Mouse (Mus musculus) neural tube, embryonic 15.5 days (tissue): ENCODE data around the gene Sf3b6. TPM values are rescaled to one million over a fixed set of nuclear protein-coding genes. Genes with fewer than 3 reads are reported as not detected.
A peak's percentile ranks its signal among the peaks of the same experiment; 100 is the strongest.
"Not testable (repeated sequence)": the region's sequence is repeated elsewhere in the genome, so short reads cannot be mapped to it uniquely, and the experiment has no call there.

Experiments
- ATAC-seq: fragments of 200-750 bp; cut with Nextera tagmentation; 2 replicates; pipeline ENCODE4 v1.8.0; 2017; ENCODE audit warnings: mild to moderate bottlenecking, moderate TSS enrichment, moderate library complexity; ENCODE audit not compliant: low FRiP score
- H3K27ac ChIP-seq: fragments of 300-500 bp; sonication (generic); replicated peaks from 2 replicates; pipeline ENCODE4 v1.5.1; 2015; ENCODE audit warnings: mild to moderate bottlenecking, inconsistent platforms
- H3K27me3 ChIP-seq: fragments of 300-500 bp; sonication (generic); replicated peaks from 2 replicates; pipeline ENCODE4 v1.6.1; 2015; ENCODE audit warnings: inconsistent platforms
- H3K36me3 ChIP-seq: fragments of 300-500 bp; sonication (generic); 2 replicates; pipeline ENCODE4 v1.6.1; 2015; ENCODE audit warnings: inconsistent platforms
- H3K4me1 ChIP-seq: fragments of 300-500 bp; sonication (generic); 2 replicates; pipeline ENCODE4 v1.6.1; 2015; ENCODE audit warnings: inconsistent platforms
- H3K4me2 ChIP-seq: fragments of 300-500 bp; sonication (generic); 2 replicates; pipeline ENCODE4 v1.6.1; 2015; ENCODE audit warnings: inconsistent platforms, mild to moderate bottlenecking, moderate library complexity
- H3K4me3 ChIP-seq: fragments of 300-500 bp; sonication (generic); replicated peaks from 2 replicates; pipeline ENCODE4 v1.5.1; 2015; ENCODE audit warnings: mild to moderate bottlenecking, inconsistent platforms
- H3K9ac ChIP-seq: fragments of 300-500 bp; sonication (generic); replicated peaks from 2 replicates; pipeline ENCODE4 v1.6.1; 2015; ENCODE audit warnings: mild to moderate bottlenecking, inconsistent platforms
- H3K9me3 ChIP-seq: fragments of 300-500 bp; sonication (generic); replicated peaks from 2 replicates; pipeline ENCODE4 v1.6.1; 2016; ENCODE audit warnings: inconsistent platforms
- WGBS: fragments of 180-500 bp; shearing (Covaris S2); methylation state at CpG from one replicate; pipeline ENCODE4 v1.1.7; 2015; ENCODE audit warnings: mixed read lengths; 5-methylcytosine and 5-hydroxymethylcytosine counted together
- polyA plus RNA-seq: library from polyadenylated mRNA; unstranded; fragments of >200 nt; fragmentation: Nextera tagmentation; extraction: Ambion mirVana; gene quantifications from 2 replicates; pipeline ENCODE4 v1.2.1, GENCODE M21; 2015

The Sf3b6 gene
- polyA plus RNA-seq, 1 experiment from 2014 or later = 181 TPM

- not testable (repeated sequence) for H3K27me3 ChIP-seq, H3K4me2 ChIP-seq, H3K9ac ChIP-seq, H3K4me1 ChIP-seq, H3K27ac ChIP-seq, H3K36me3 ChIP-seq, ATAC-seq, H3K9me3 ChIP-seq, H3K4me3 ChIP-seq
- 96% methylated on average over 25 of the region's 25 CpGs for WGBS
These were observed 29.2 kb upstream of the Sf3b6 start for GRCm38 (mm10) chr12:4788128-4788527.

DNA sequence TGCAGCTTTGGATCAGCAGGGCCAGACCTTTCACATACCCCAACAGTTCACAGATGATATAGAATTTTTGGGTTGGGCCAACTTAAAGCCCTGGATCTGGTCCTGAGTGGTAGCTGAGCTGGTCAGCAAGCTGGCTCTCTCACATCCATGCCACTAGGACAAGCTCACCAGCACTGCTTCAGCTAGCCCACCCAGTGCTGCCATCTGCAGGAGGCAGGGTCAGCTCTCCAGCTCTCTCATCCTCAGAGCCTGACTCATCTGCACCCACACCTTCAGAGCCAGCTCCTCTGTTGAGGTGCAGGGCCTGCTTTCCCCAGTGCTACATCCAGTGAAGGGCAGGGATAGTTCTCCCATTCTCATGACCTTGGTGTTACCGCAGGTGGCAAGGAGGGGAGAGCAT lies 23.6 kb upstream of the Sf3b6 start:
- Histone ChIP-seq H3K27ac (no peak overlapping the region), H3K4me3 (no peak overlapping the region), H3K9me3 (no peaks in the 10 kb centered on the region), H3K9ac (no peak overlapping the region), H3K4me2 (no peak overlapping the region), H3K36me3 (no peaks in the 10 kb centered on the region), H3K27me3 (no peaks in the 10 kb centered on the region), H3K4me1 (no peaks in the 10 kb centered on the region)
- WGBS = 83% methylated on average over 1 of the region's 1 CpGs
- no peak for ATAC-seq

GRCm38 (mm10) chr12:4797471-4797870 lies 19.9 kb upstream of the Sf3b6 start:
- not testable (repeated sequence) for H3K27ac ChIP-seq, H3K27me3 ChIP-seq, H3K9ac ChIP-seq, ATAC-seq, H3K36me3 ChIP-seq, H3K9me3 ChIP-seq, H3K4me2 ChIP-seq, H3K4me3 ChIP-seq, H3K4me1 ChIP-seq
- WGBS = 83% methylated on average over 6 of the region's 6 CpGs

GRCm38 (mm10) chr12:4811036-4811435 lies 6.3 kb upstream of the Sf3b6 start:
- no peak overlapping the region for H3K27ac ChIP-seq
- H3K4me3 ChIP-seq = no peak overlapping the region
- 76% methylated on average over 4 of the region's 4 CpGs for WGBS
- H3K9ac ChIP-seq = no peak overlapping the region
- H3K9me3 ChIP-seq = no peaks in the 10 kb centered on the region
- no peak overlapping the region for H3K4me2 ChIP-seq
- 0 out of 2 replicates have a peak, but pooled peaks cover 5% of the 10 kb centered on the region for H3K27me3 ChIP-seq
- H3K36me3 ChIP-seq = no peaks in the 10 kb centered on the region
- no peak for ATAC-seq
- no peaks in the 10 kb centered on the region for H3K4me1 ChIP-seq

GRCm38 (mm10) chr12:4811705-4812104 lies 5.6 kb upstream of the Sf3b6 start:
- peaks cover 6% of the 10 kb centered on the region for H3K4me1 ChIP-seq
- WGBS = 75% methylated on average over 3 of the region's 3 CpGs

GRCm38 (mm10) chr12:4813636-4814035 lies 3.7 kb upstream of the Sf3b6 start:
- 85% methylated on average over 4 of the region's 4 CpGs for WGBS

More at GRCm38 (mm10) chr12:4811705-4812104, 5.6 kb upstream of the Sf3b6 start:
- no peak for ATAC-seq
- no peak overlapping the region for H3K4me3 ChIP-seq
- H3K9me3 ChIP-seq = no peaks in the 10 kb centered on the region
- H3K27me3 ChIP-seq = 0 out of 2 replicates have a peak, but pooled peaks cover 5% of the 10 kb centered on the region
- H3K27ac ChIP-seq = no peak overlapping the region
- no peak overlapping the region for H3K4me2 ChIP-seq
- no peak overlapping the region for H3K9ac ChIP-seq
- H3K36me3 ChIP-seq = no peaks in the 10 kb centered on the region

GRCm38 (mm10) chr12:4816680-4817360 lies 524 bp upstream of the Sf3b6 start:
- peaks cover 11% of the 10 kb centered on the region for H3K36me3 ChIP-seq
- ATAC-seq = peak; percentile 83; the same call in 1 of the 2 replicates
- H3K9ac ChIP-seq = peak overlapping the region; percentile 78
- H3K9me3 ChIP-seq = no peaks in the 10 kb centered on the region
- peak overlapping the region; percentile 75 for H3K4me3 ChIP-seq
- 8% methylated on average over 24 of the region's 24 CpGs for WGBS
- peaks cover 28% of the 10 kb centered on the region for H3K4me1 ChIP-seq
- H3K4me2 ChIP-seq = peak overlapping the region; percentile 76
- H3K27me3 ChIP-seq = 0 out of 2 replicates have a peak, but pooled peaks cover 2% of the 10 kb centered on the region
- peak overlapping the region; percentile 90 for H3K27ac ChIP-seq

More at GRCm38 (mm10) chr12:4813636-4814035, 3.7 kb upstream of the Sf3b6 start:
- H3K9me3 ChIP-seq = no peaks in the 10 kb centered on the region
- peaks cover 15% of the 10 kb centered on the region for H3K4me1 ChIP-seq
- no peak overlapping the region for H3K4me2 ChIP-seq
- H3K9ac ChIP-seq = no peak overlapping the region
- no peak for ATAC-seq
- no peak overlapping the region for H3K27ac ChIP-seq
- H3K36me3 ChIP-seq = no peaks in the 10 kb centered on the region
- 0 out of 2 replicates have a peak, but pooled peaks cover 5% of the 10 kb centered on the region for H3K27me3 ChIP-seq
- H3K4me3 ChIP-seq = no peak overlapping the region

DNA sequence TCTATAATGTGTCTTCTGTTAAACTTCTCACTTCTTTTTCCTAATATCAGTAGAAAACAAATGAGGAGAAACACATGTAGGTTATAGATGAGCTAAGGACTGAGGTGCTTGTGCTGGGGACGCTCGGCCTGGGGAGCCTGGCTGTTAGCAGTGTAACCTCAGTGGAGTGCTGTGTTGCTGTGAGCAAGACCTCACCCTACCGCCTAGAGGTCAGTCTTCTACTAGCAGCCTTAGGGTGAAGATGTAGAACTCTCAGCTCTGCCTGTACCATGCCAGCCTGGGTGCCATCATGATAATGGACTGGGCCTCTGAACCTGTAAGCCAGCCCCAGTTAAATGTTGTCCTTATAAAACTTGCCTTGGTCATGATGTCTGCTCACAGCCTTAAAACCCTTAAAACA lies 9.9 kb downstream of the Sf3b6 start:
- no peaks in the 10 kb centered on the region for H3K9me3 ChIP-seq
- 81% methylated on average over 3 of the region's 3 CpGs for WGBS
- no peak for ATAC-seq
- H3K9ac ChIP-seq = no peak overlapping the region
- H3K4me1 ChIP-seq = no peaks in the 10 kb centered on the region
- H3K36me3 ChIP-seq = peaks cover 67% of the 10 kb centered on the region
- no peaks in the 10 kb centered on the region for H3K27me3 ChIP-seq
- H3K4me2 ChIP-seq = no peak overlapping the region
- no peak overlapping the region for H3K27ac ChIP-seq
- H3K4me3 ChIP-seq = no peak overlapping the region

GRCm38 (mm10) chr12:4836959-4837358 lies 19.6 kb downstream of the Sf3b6 start:
- Histone ChIP-seq H3K4me1 (peaks cover 16% of the 10 kb centered on the region), H3K9ac (no peak overlapping the region), H3K27me3 (peaks cover 10% of the 10 kb centered on the region; the same call in 1 of the 2 replicates), H3K4me3 (no peak overlapping the region), H3K4me2 (no peak overlapping the region), H3K36me3 (peaks cover 13% of the 10 kb centered on the region), H3K27ac (no peak overlapping the region), H3K9me3 (no peaks in the 10 kb centered on the region)
- WGBS = 37% methylated on average over 4 of the region's 4 CpGs
- ATAC-seq = no peak

DNA sequence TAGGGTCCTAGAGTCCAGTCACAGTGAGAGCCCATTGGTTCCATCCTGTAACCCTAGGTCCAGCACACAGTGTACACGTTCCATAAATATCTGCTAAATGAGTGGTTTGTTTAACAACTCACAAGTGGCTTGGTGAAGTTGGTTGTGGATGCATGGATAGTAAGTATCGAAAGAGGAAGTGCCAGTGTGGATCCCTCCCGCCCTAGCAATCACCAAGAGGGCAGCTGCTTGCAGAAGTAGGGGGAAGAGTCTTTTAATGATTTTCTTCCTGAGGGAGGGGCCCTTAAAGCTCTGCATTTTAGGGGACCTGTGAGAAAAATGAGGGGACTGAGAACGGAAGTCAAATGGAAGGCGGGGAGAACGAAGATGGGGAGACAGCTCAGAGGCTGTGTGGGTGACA lies 22.7 kb downstream of the Sf3b6 start:
- 61% methylated on average over 6 of the region's 6 CpGs for WGBS
- Histone ChIP-seq H3K4me3 (peak overlapping the region; percentile 67; the same call in 1 of the 2 replicates), H3K4me1 (peaks cover 29% of the 10 kb centered on the region), H3K27ac (no peak overlapping the region), H3K27me3 (peaks cover 10% of the 10 kb centered on the region; the same call in 1 of the 2 replicates), H3K9me3 (no peaks in the 10 kb centered on the region), H3K36me3 (no peaks in the 10 kb centered on the region), H3K9ac (no peak overlapping the region), H3K4me2 (peak overlapping the region; percentile 90)
- ATAC-seq = no peak

GRCm38 (mm10) chr12:4840741-4841140 lies 23.4 kb downstream of the Sf3b6 start:
- Histone ChIP-seq H3K36me3 (no peaks in the 10 kb centered on the region), H3K9me3 (no peaks in the 10 kb centered on the region)
- peak; percentile 1; the same call in 1 of the 2 replicates for ATAC-seq

GRCm38 (mm10) chr12:4841392-4841887 lies 24.1 kb downstream of the Sf3b6 start, which contains the start of gene Fkbp1b:
Gene Fkbp1b, minus strand, starts transcription at chr12:4841591.
- under 1% methylated on average over 30 of the region's 37 CpGs for WGBS
- Histone ChIP-seq H3K4me1 (peaks cover 29% of the 10 kb centered on the region), H3K27me3 (peaks cover 10% of the 10 kb centered on the region; the same call in 1 of the 2 replicates), H3K36me3 (no peaks in the 10 kb centered on the region), H3K4me2 (peak within 1 kb of the TSS; percentile 90), H3K27ac (no peak within 1 kb of the TSS; the same call in 1 of the 2 replicates), H3K9me3 (no peaks in the 10 kb centered on the region), H3K4me3 (peak within 1 kb of the TSS; percentile 67), H3K9ac (peak within 1 kb of the TSS; percentile 76)
- peak; percentile 56 for ATAC-seq

More at GRCm38 (mm10) chr12:4840741-4841140, 23.4 kb downstream of the Sf3b6 start:
- H3K4me3 ChIP-seq = peak overlapping the region; percentile 67
- peaks cover 29% of the 10 kb centered on the region for H3K4me1 ChIP-seq
- peaks cover 10% of the 10 kb centered on the region; the same call in 1 of the 2 replicates for H3K27me3 ChIP-seq
- H3K4me2 ChIP-seq = peak overlapping the region; percentile 90
- H3K27ac ChIP-seq = no peak overlapping the region
- peak overlapping the region; percentile 76 for H3K9ac ChIP-seq
- 3% methylated on average over 11 of the region's 11 CpGs for WGBS
